Mouse (Mus musculus) liver, embryonic 16.5 days (tissue): ENCODE data around the gene Thap4. TPM values are rescaled to one million over a fixed set of nuclear protein-coding genes. Genes with fewer than 3 reads are reported as not detected.

Experiments used
- ATAC-seq: fragments of 200-750 bp; cut with Nextera tagmentation; 2 replicates; pipeline ENCODE4 v1.8.0; 2017; ENCODE audit warnings: low read depth, mild to moderate bottlenecking, moderate number of reproducible peaks, moderate library complexity
- H3K27ac ChIP-seq: fragments of 300-500 bp; sonication (generic); 2 replicates; pipeline ENCODE4 v1.5.1; 2014; ENCODE audit warnings: mild to moderate bottlenecking, low read length
- H3K27me3 ChIP-seq: fragments of 300-500 bp; sonication (generic); 2 replicates; pipeline ENCODE4 v1.6.1; 2014; ENCODE audit warnings: low read depth, low read length, mixed read lengths; ENCODE audit not compliant: control insufficient read depth, insufficient read depth
- H3K36me3 ChIP-seq: fragments of 300-500 bp; sonication (generic); 2 replicates; pipeline ENCODE4 v1.6.1; 2014; ENCODE audit warnings: mild to moderate bottlenecking; ENCODE audit not compliant: control insufficient read depth, insufficient read depth
- H3K4me1 ChIP-seq: fragments of 300-500 bp; sonication (generic); 2 replicates; pipeline ENCODE4 v1.6.1; 2014; ENCODE audit warnings: low read depth, low read length, mixed read lengths; ENCODE audit not compliant: control insufficient read depth
- H3K4me2 ChIP-seq: fragments of 300-500 bp; sonication (generic); 2 replicates; pipeline ENCODE4 v1.6.1; 2014; ENCODE audit warnings: low read depth, low read length, mixed read lengths
- H3K4me3 ChIP-seq: fragments of 300-500 bp; sonication (generic); 2 replicates; pipeline ENCODE4 v1.5.1; 2014; ENCODE audit warnings: low read depth, mild to moderate bottlenecking, low read length
- H3K9ac ChIP-seq: fragments of 300-500 bp; sonication (generic); 2 replicates; pipeline ENCODE4 v1.6.1; 2014; ENCODE audit warnings: low read depth, low read length
- H3K9me3 ChIP-seq: fragments of 300-500 bp; sonication (generic); replicated peaks from 2 replicates; pipeline ENCODE4 v1.6.1; 2016; ENCODE audit warnings: low read length; ENCODE audit not compliant: control insufficient read depth
- WGBS: fragments of 180-500 bp; shearing (Covaris S2); extraction: QIAGEN DNeasy Blood & Tissue Kit; methylation state at CpG from one replicate; pipeline ENCODE4 v1.1.7; 2014; ENCODE audit not compliant: insufficient replicate concordance; 5-methylcytosine and 5-hydroxymethylcytosine counted together
- polyA plus RNA-seq: library from polyadenylated mRNA; unstranded; fragments of >200 nt; fragmentation: Nextera tagmentation; extraction: Ambion mirVana; gene quantifications from 2 replicates; pipeline ENCODE4 v1.2.1, GENCODE M21; 2015

Thap4 gene
- polyA plus RNA-seq, 1 experiment from 2014 or later: 11.9 TPM

DNA sequence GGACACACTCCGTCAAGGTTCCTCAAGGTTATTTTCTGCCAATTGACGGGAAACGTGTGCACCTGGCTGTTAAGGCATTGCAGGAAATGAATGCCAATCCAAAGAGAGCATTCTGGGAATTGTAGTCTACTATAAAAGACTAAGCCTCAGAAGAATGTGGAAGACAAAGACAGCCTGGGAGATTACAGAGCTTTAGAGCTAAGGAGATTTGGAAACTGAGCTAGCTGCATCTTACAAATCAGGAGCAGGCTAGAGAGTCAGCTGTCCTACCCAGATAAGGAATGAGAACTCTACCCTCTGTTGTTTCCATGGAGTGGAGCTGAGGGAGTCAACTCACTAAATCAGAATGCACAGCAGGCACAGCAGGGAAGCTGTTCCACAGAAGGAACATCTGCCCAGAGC, 22.8 kb downstream of the Thap4 start:
- ATAC-seq: no peak
- WGBS: 61% methylated on average over 3 of the region's 3 CpGs
- no peak overlapping the region for H3K4me3 ChIP-seq

DNA sequence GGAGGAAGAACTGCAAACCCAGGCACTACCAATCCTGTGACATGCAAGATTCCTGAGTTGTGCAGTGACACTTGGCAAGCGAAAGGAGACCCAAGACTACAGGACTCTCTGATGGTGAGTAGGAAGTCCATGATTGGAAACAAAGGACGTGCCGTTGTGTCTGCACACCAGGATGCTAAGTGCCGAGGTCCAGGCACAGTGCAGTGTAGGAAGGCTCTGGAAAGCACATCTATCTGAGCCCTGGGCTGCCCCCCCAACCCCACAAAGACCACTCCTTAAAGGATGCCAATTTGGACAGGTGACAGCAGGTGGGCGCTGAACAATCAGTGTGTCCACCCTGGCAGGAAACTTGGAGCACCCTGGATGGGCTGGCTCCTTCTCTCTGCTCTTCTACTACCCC, 23.6 kb downstream of the Thap4 start:
- H3K4me1 ChIP-seq: no peaks in the 10 kb centered on the region
- H3K4me2 ChIP-seq: no peak overlapping the region
- H3K9me3 ChIP-seq: no peaks in the 10 kb centered on the region
- no peak overlapping the region for H3K4me3 ChIP-seq
- ATAC-seq: no peak
- no peak overlapping the region for H3K27ac ChIP-seq
- H3K36me3 ChIP-seq: no peaks in the 10 kb centered on the region
- 71% methylated on average over 5 of the region's 5 CpGs for WGBS
- no peaks in the 10 kb centered on the region for H3K27me3 ChIP-seq
- no peak overlapping the region for H3K9ac ChIP-seq

More for the DNA sequence above, 22.8 kb downstream of the Thap4 start:
- Histone ChIP-seq H3K4me1 (no peaks in the 10 kb centered on the region), H3K27ac (no peak overlapping the region), H3K27me3 (no peaks in the 10 kb centered on the region), H3K36me3 (no peaks in the 10 kb centered on the region), H3K4me2 (no peak overlapping the region), H3K9ac (no peak overlapping the region), H3K9me3 (no peaks in the 10 kb centered on the region)

DNA sequence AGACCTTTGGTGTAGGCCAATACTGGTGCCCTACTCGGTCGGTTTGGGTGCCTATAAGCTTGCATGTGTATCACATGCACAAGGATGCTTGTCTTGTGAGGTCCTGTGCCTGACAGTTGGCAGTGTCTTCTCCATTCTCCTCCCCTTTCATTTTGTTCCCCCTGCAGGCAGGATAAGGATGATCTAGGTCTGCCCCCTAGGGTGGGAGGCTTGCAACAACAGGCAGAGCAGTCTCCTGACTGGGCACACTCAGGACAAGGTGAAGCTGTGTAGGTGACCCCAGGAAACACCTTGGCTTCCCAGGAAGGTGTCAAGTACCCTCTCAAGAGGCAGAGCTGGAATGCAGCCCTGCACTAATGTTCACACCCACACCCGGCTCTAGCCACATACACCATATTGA, 27.7 kb downstream of the Thap4 start:
- no peak overlapping the region for H3K9ac ChIP-seq
- no peaks in the 10 kb centered on the region for H3K27me3 ChIP-seq
- H3K4me2 ChIP-seq: no peak overlapping the region
- no peak overlapping the region for H3K4me3 ChIP-seq
- H3K9me3 ChIP-seq: no peaks in the 10 kb centered on the region
- H3K4me1 ChIP-seq: no peaks in the 10 kb centered on the region
- ATAC-seq: peak; percentile 43
- no peak overlapping the region for H3K27ac ChIP-seq
- 45% methylated on average over 3 of the region's 3 CpGs for WGBS
- no peaks in the 10 kb centered on the region for H3K36me3 ChIP-seq

GRCm38 (mm10) chr1:93726116-93726515, 28.5 kb downstream of the Thap4 start:
- no peak overlapping the region for H3K27ac ChIP-seq
- H3K4me1 ChIP-seq: no peaks in the 10 kb centered on the region
- no peak overlapping the region for H3K4me3 ChIP-seq
- H3K4me2 ChIP-seq: no peak overlapping the region
- no peak overlapping the region for H3K9ac ChIP-seq
- no peaks in the 10 kb centered on the region for H3K36me3 ChIP-seq
- 79% methylated on average over 3 of the region's 3 CpGs for WGBS
- no peaks in the 10 kb centered on the region for H3K9me3 ChIP-seq
- no peak for ATAC-seq
- H3K27me3 ChIP-seq: no peaks in the 10 kb centered on the region

DNA sequence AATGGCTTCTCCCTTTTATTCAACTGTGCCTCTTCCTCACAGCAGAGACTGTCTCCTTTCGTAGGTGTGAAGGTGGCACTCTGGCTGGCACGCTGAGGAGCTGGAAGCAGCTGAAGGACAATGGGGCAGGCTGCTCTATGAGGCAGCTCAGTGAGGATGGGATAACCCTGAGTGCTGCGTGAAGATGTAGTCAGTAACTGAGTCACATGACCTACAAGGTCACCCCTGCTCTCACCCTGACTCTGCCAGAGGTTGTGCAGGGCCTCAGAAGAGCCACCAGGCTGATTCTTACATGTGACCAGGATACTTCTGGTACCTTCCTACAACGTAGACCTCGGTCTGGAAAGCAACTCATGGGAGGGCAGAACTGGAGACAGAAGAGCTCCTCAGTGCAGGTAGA, 29.0 kb downstream of the Thap4 start:
- no peak for ATAC-seq
- 74% methylated on average over 5 of the region's 5 CpGs for WGBS
- no peaks in the 10 kb centered on the region for H3K27me3 ChIP-seq
- H3K4me3 ChIP-seq: no peak overlapping the region
- H3K4me2 ChIP-seq: no peak overlapping the region
- no peak overlapping the region for H3K27ac ChIP-seq
- H3K4me1 ChIP-seq: no peaks in the 10 kb centered on the region
- H3K9ac ChIP-seq: no peak overlapping the region
- H3K9me3 ChIP-seq: no peaks in the 10 kb centered on the region
- H3K36me3 ChIP-seq: no peaks in the 10 kb centered on the region

DNA sequence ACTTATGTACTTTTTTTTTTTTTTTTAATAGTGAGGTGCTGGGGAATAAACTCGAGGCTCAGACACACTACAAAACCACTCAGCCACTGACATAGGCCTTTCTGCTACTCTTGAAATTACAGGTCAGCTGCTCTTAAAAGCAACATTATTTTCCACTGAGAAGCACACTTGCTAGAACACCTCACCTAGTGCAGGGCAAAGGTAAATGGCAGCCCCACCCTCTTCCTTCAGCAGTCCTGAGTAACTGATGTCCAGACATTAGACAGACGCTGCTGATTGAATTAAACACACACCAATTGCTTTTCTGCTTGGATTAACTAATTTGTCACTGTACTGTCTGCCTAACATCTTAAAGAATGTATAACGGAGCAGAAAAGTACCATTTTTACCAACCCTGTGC, 30.0 kb downstream of the Thap4 start:
- WGBS: 74% methylated on average over 3 of the region's 3 CpGs
- no peaks in the 10 kb centered on the region for H3K4me1 ChIP-seq
- no peak for ATAC-seq
- no peaks in the 10 kb centered on the region for H3K9me3 ChIP-seq
- no peaks in the 10 kb centered on the region for H3K36me3 ChIP-seq
- no peak overlapping the region for H3K9ac ChIP-seq
- no peak overlapping the region for H3K27ac ChIP-seq
- H3K4me3 ChIP-seq: no peak overlapping the region
- no peaks in the 10 kb centered on the region for H3K27me3 ChIP-seq
- no peak overlapping the region for H3K4me2 ChIP-seq

DNA sequence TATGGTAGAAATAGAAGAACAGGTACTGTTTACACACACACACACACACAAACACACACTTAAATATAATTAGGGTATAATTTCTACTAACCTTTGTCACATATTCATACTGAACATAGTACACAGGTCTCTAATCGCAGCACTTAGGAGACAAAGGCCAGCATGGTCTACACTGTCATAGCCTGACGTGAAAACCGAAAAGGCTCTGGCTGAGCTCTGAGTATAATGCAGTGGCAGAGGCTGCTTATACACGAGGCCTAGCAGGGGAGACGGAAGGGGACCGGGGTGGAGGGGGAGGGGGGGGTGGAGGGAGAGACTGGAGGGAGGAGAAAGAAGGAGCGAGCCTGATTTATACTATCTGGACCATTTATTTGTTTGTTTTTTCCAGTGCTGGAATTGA, 33.1 kb downstream of the Thap4 start:
- Histone ChIP-seq H3K36me3 (no peaks in the 10 kb centered on the region), H3K9ac (no peak overlapping the region), H3K4me3 (no peak overlapping the region), H3K9me3 (no peaks in the 10 kb centered on the region), H3K27me3 (no peaks in the 10 kb centered on the region), H3K27ac (no peak overlapping the region), H3K4me1 (no peaks in the 10 kb centered on the region), H3K4me2 (no peak overlapping the region)
- no peak for ATAC-seq
- 80% methylated on average over 7 of the region's 7 CpGs for WGBS

DNA sequence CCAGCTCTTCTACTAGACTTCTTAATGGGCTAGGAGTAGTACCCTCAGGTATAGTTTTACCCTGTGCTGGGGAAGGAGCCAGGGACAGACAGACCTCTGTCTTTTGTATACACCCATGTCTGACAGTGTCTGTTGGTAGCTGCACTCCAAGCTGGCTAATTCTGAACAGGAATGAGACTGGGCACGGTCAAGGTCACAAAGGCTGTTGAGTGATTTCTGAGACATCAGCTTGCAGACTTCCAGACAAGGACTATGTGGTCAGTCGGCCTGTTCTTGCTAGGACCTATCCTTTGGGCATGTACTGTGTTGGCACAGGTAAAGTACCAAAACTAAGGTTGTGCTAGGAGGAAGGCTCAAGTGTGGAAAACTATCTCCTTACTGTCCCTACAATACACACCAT, 38.5 kb downstream of the Thap4 start:
- no peaks in the 10 kb centered on the region for H3K27me3 ChIP-seq
- H3K9me3 ChIP-seq: no peaks in the 10 kb centered on the region
- H3K4me2 ChIP-seq: no peak overlapping the region
- no peak overlapping the region for H3K9ac ChIP-seq
- 77% methylated on average over 2 of the region's 2 CpGs for WGBS
- no peak overlapping the region for H3K4me3 ChIP-seq
- no peak overlapping the region for H3K27ac ChIP-seq
- H3K4me1 ChIP-seq: no peaks in the 10 kb centered on the region
- no peak for ATAC-seq
- no peaks in the 10 kb centered on the region for H3K36me3 ChIP-seq

GRCm38 (mm10) chr1:93705389-93705788, 49.3 kb downstream of the Thap4 start:
- Histone ChIP-seq H3K9ac (no peak overlapping the region), H3K9me3 (no peaks in the 10 kb centered on the region), H3K36me3 (no peaks in the 10 kb centered on the region), H3K27me3 (no peaks in the 10 kb centered on the region), H3K4me3 (no peak overlapping the region), H3K4me1 (no peaks in the 10 kb centered on the region), H3K4me2 (no peak overlapping the region), H3K27ac (no peak overlapping the region)
- ATAC-seq: no peak
- WGBS: 60% methylated on average over 3 of the region's 3 CpGs

- ATAC-seq: no peak
- 82% methylated on average over 9 of the region's 9 CpGs for WGBS
- H3K36me3 ChIP-seq: no peaks in the 10 kb centered on the region
- no peak overlapping the region for H3K9ac ChIP-seq
- H3K4me1 ChIP-seq: no peaks in the 10 kb centered on the region
- no peaks in the 10 kb centered on the region for H3K9me3 ChIP-seq
- H3K27ac ChIP-seq: no peak overlapping the region
- no peak overlapping the region for H3K4me2 ChIP-seq
- no peaks in the 10 kb centered on the region for H3K27me3 ChIP-seq
- no peak overlapping the region for H3K4me3 ChIP-seq
Measured at GRCm38 (mm10) chr1:93704341-93704740, 50.3 kb downstream of the Thap4 start.
